In the genomic region with DNA sequence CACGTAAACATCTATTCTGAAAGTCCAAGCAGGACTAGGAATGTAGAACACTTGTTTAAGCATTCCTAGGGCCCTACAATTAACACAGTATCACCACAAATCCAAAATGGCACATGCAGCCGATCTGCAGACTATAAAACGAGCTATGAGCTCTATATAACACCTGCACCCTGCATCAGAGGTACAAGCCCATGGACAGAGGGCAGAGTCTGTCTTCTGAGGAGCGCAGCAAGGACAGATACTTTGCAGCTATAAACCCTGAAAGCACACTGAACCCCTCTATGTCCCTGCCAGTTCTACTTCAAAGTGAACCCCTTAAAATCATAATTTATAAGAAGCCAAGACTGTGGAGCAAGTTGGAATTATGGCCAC, we compare ENCODE assay signal across 11 mouse cellular contexts.
DNase-seq lines count a peak whose midpoint lies in the region; ATAC-seq and TF ChIP-seq lines count a peak whose summit lies in the region.
"Had no signal": no experiment of that assay in that cellular context is flagged by ENCODE, and none has a peak within 500 bp of the region (broad histone marks: within the 10 kb centered on the region; RNA-seq: fewer than 3 reads in every experiment).

No protein-coding gene starts in this region.

- H3K9me3 ChIP-seq in heart, embryonic 10.5 days, result no peaks in the 10 kb centered on the region
- H3K9me3 ChIP-seq in limb, embryonic 12.5 days, result no peaks in the 10 kb centered on the region
- no peaks in the 10 kb centered on the region for H3K9me3 ChIP-seq in limb, embryonic 10.5 days (replicated peaks)
- H3K9me3 ChIP-seq in MEL (replicated peaks; ENCODE audit: insufficient read depth, low read length), result no peaks in the 10 kb centered on the region
- no peaks in the 10 kb centered on the region for H3K9me3 ChIP-seq in liver, embryonic 11.5 days (ENCODE audit: control insufficient read depth, low read length)
- H3K9me3 ChIP-seq: midbrain, embryonic 13.5 days had no signal

- peak overlapping the region; percentile 72; the same call in 1 of the 2 replicates for H3K27ac ChIP-seq in heart, embryonic 10.5 days
- H3K27ac ChIP-seq in limb, embryonic 12.5 days, result 0 out of 2 replicates have a peak overlapping the region, but pooled peaks have one; percentile 13
- no peak overlapping the region for H3K27ac ChIP-seq in limb, embryonic 10.5 days
- H3K27ac ChIP-seq in MEL (ENCODE audit: control insufficient read depth, low read depth, low read length), result peak overlapping the region; percentile 84
- H3K27ac ChIP-seq in liver, embryonic 11.5 days (ENCODE audit: low read depth, low read length), result peak overlapping the region; percentile 60
- H3K27ac ChIP-seq: midbrain, embryonic 13.5 days had no signal

- intact Hi-C loops in heart, postnatal 25 days (cut with DNase I), result loop anchor here (10.0 kb wide), 2 partner anchors 98 to 128 kb away; a partner anchor contains a TSS

- no peak for TF ChIP-seq POLR2A in MEL (IDR thresholded peaks at IDR 0.05; ENCODE audit: control insufficient read depth in 1 of 2, insufficient read depth in 1 of 2, low read depth in 1 of 2, low read length in 2 of 2, poor library complexity in 1 of 2)

- H3K9ac ChIP-seq in limb, embryonic 12.5 days (replicated peaks), result no peak overlapping the region
- peak overlapping the region; percentile 27 for H3K9ac ChIP-seq in MEL (ENCODE audit: control insufficient read depth, low read depth, low read length, poor library complexity, severe bottlenecking)
- H3K9ac ChIP-seq in liver, embryonic 11.5 days (ENCODE audit: low read depth, low read length), result peak overlapping the region; percentile 15; the same call in 1 of the 2 replicates
- H3K9ac ChIP-seq: midbrain, embryonic 13.5 days had no signal

- no peak for DNase-seq in heart, embryonic 10.5 days (ENCODE audit: low spot score)
- no peak for DNase-seq in heart, postnatal 25 days (ENCODE audit: low spot score)
- DNase-seq in limb, embryonic 10.5 days (ENCODE audit: low spot score), result no peak
- DNase-seq in MEL (ENCODE audit: low read depth, low spot score), result no peak
- no peak for DNase-seq in liver, embryonic 11.5 days (ENCODE audit: low spot score)
- no peak for DNase-seq in right cerebral cortex, adult 2 months (ENCODE audit: low spot score in 2 of 2)
- DNase-seq in adrenal gland, postnatal 10 days, result no peak
- DNase-seq: adrenal gland, adult 8-10 months; cerebellum, adult 9-11 months had no signal

- H3K4me3 ChIP-seq in heart, embryonic 10.5 days, result no peak overlapping the region
- no peak overlapping the region for H3K4me3 ChIP-seq in limb, embryonic 12.5 days (replicated peaks)
- H3K4me3 ChIP-seq in limb, embryonic 10.5 days, result no peak overlapping the region
- H3K4me3 ChIP-seq in MEL (ENCODE audit: control insufficient read depth in 1 of 2, insufficient read depth in 1 of 2, low read depth in 2 of 2, low read length in 2 of 2), result peak overlapping the region; percentile 15 to 40; a peak in 3 of 4 replicates
- H3K4me3 ChIP-seq in liver, embryonic 11.5 days (ENCODE audit: low read depth, low read length), result no peak overlapping the region
- H3K4me3 ChIP-seq: midbrain, embryonic 13.5 days had no signal

- ATAC-seq in limb, embryonic 12.5 days (ENCODE audit: insufficient number of reproducible peaks, insufficient read depth, low FRiP score, low TSS enrichment, low read depth), result no peak
- ATAC-seq in liver, embryonic 11.5 days (replicated peaks; ENCODE audit: low FRiP score), result peak; percentile 28
- ATAC-seq: midbrain, embryonic 13.5 days had no signal

- TF ChIP-seq EP300 in MEL (IDR thresholded peaks at IDR 0.05; ENCODE audit: low read depth in 1 of 2, low read length in 2 of 2), result no peak

- TF ChIP-seq CTCF in MEL (IDR thresholded peaks at IDR 0.05 in 2 of 3, conservative IDR thresholded peaks at IDR 0.05 in 1 of 3; ENCODE audit: control insufficient read depth in 1 of 3, insufficient read depth in 1 of 3, low read depth in 2 of 3, low read length in 3 of 3, poor library complexity in 1 of 3, severe bottlenecking in 1 of 3), result no peak

- WGBS in heart, embryonic 10.5 days, result 57% methylated on average over 4 of the region's 4 CpGs
- 62% methylated on average over 4 of the region's 4 CpGs for WGBS in limb, embryonic 12.5 days
- WGBS in limb, embryonic 10.5 days, result 77% methylated on average over 4 of the region's 4 CpGs
- 40% methylated on average over 4 of the region's 4 CpGs for WGBS in liver, embryonic 11.5 days

- TF ChIP-seq RAD21 in MEL (IDR thresholded peaks at IDR 0.05; ENCODE audit: low read depth, low read length), result no peak

- no peaks in the 10 kb centered on the region for H3K79me2 ChIP-seq in MEL (ENCODE audit: control insufficient read depth, insufficient read depth, low read length, poor library complexity)

- peaks cover 8% of the 10 kb centered on the region; the same call in 1 of the 2 replicates for H3K36me3 ChIP-seq in heart, embryonic 10.5 days
- H3K36me3 ChIP-seq in limb, embryonic 12.5 days, result no peaks in the 10 kb centered on the region
- H3K36me3 ChIP-seq in limb, embryonic 10.5 days, result peaks cover 4% of the 10 kb centered on the region; the same call in 1 of the 2 replicates
- H3K36me3 ChIP-seq in MEL (ENCODE audit: control insufficient read depth in 1 of 2, insufficient read depth in 2 of 2, low read length in 2 of 2), result peaks cover 0 to 42% of the 10 kb centered on the region in 2 experiments; a peak in 2 of 4 replicates
- H3K36me3 ChIP-seq in liver, embryonic 11.5 days (ENCODE audit: control insufficient read depth, insufficient read depth, low read length), result no peaks in the 10 kb centered on the region
- H3K36me3 ChIP-seq: midbrain, embryonic 13.5 days had no signal

- H3K4me1 ChIP-seq in heart, embryonic 10.5 days, result peaks cover 55% of the 10 kb centered on the region
- peaks cover 12% of the 10 kb centered on the region for H3K4me1 ChIP-seq in limb, embryonic 12.5 days (replicated peaks)
- no peaks in the 10 kb centered on the region for H3K4me1 ChIP-seq in limb, embryonic 10.5 days
- H3K4me1 ChIP-seq in MEL (ENCODE audit: control insufficient read depth in 1 of 2, insufficient read depth in 2 of 2, low read length in 2 of 2), result peaks cover 27 to 28% of the 10 kb centered on the region in 2 experiments
- H3K4me1 ChIP-seq in liver, embryonic 11.5 days (replicated peaks; ENCODE audit: control insufficient read depth, insufficient read depth, low read length), result peaks cover 34% of the 10 kb centered on the region

- no peak overlapping the region for H3K4me2 ChIP-seq in limb, embryonic 12.5 days
- H3K4me2 ChIP-seq in liver, embryonic 11.5 days, result peak overlapping the region; percentile 41
- H3K4me2 ChIP-seq: midbrain, embryonic 13.5 days had no signal

- H3K27me3 ChIP-seq in heart, embryonic 10.5 days (ENCODE audit: insufficient read depth, poor library complexity, severe bottlenecking), result no peaks in the 10 kb centered on the region
- H3K27me3 ChIP-seq in limb, embryonic 12.5 days, result no peaks in the 10 kb centered on the region
- no peaks in the 10 kb centered on the region for H3K27me3 ChIP-seq in limb, embryonic 10.5 days (ENCODE audit: low read depth, poor library complexity, severe bottlenecking)
- no peaks in the 10 kb centered on the region for H3K27me3 ChIP-seq in MEL (ENCODE audit: control insufficient read depth in 1 of 2, insufficient read depth in 2 of 2, low read length in 2 of 2)
- no peaks in the 10 kb centered on the region for H3K27me3 ChIP-seq in liver, embryonic 11.5 days (replicated peaks; ENCODE audit: control insufficient read depth, insufficient read depth, low read length)
- H3K27me3 ChIP-seq: midbrain, embryonic 13.5 days had no signal

TF ChIP-seq in MEL, 35 proteins besides CTCF, POLR2A, EP300 and RAD21:
- TF ChIP-seq SMC3 (IDR thresholded peaks at IDR 0.05; ENCODE audit: low read depth, low read length), result no peak
- 0 out of 2 replicates have a peak, but pooled peaks have one; percentile 4 for TF ChIP-seq MYB (IDR thresholded peaks at IDR 0.05; ENCODE audit: low read depth, low read length)
- 0 out of 2 replicates have a peak, but pooled peaks have one; percentile 1 for TF ChIP-seq HCFC1 (IDR thresholded peaks at IDR 0.05; ENCODE audit: low read depth, low read length)

Comparison
In these comparisons a context has a peak if more than half of its experiments do, and no peak if none do; other contexts are left out.
1. H3K4me3 ChIP-seq: peak in MEL (2 of 2); none in heart, embryonic 10.5 days (single experiment), limb, embryonic 12.5 days (single experiment), limb, embryonic 10.5 days (single experiment) and liver, embryonic 11.5 days (single experiment).